Mouse (Mus musculus) small intestine, adult 2 months (tissue): ENCODE data around the gene Syt5.

Source experiments
- CTCF ChIP-seq: fragments of 200-500 bp; IDR thresholded peaks from 2 replicates; pipeline ENCODE4 v1.5.1; 2012; ENCODE audit warnings: low read depth, mild to moderate bottlenecking, control low read depth, inconsistent platforms, low read length, moderate library complexity, mixed read lengths; ENCODE audit not compliant: insufficient replicate concordance, insufficient read length; ENCODE audit errors: extremely low read depth
- POLR2A ChIP-seq: fragments of 200-500 bp; IDR thresholded peaks from 2 replicates; pipeline ENCODE4 v1.6.1; 2012; ENCODE audit warnings: low read depth, mild to moderate bottlenecking, control low read depth, inconsistent platforms, low read length, moderate library complexity

- no peak for TF ChIP-seq CTCF
- no peak for TF ChIP-seq POLR2A
Observed at GRCm38 (mm10) chr7:4515853-4516252, 31.5 kb downstream of the Syt5 start.
